Mouse (Mus musculus): ENCODE results near the gene Pacs1. TPM values are rescaled to one million over a fixed set of nuclear protein-coding genes. Genes with fewer than 3 reads are reported as not detected.

Pacs1 gene
- polyA plus RNA-seq, 1 experiment from 2014 or later: 9.3 TPM

GRCm38 (mm10) chr19:5083961-5084833 is 188.7 kb downstream of the Pacs1 start:
- DNase-seq (ENCODE audit: low spot score): no peak
- no peaks in the 10 kb centered on the region for H3K9me3 ChIP-seq (ENCODE audit: low read length)
- peak overlapping the region; percentile 48; the same call in 1 of the 2 replicates for H3K4me3 ChIP-seq (ENCODE audit: low read depth, low read length)
- no peak overlapping the region for H3K27ac ChIP-seq (ENCODE audit: low read length)
- no peaks in the 10 kb centered on the region for H3K36me3 ChIP-seq (ENCODE audit: insufficient read depth, low read length)
- H3K9ac ChIP-seq (replicated peaks; ENCODE audit: low read depth): no peak overlapping the region
- WGBS: 53% methylated on average over 3 of the region's 3 CpGs
- peaks cover 48% of the 10 kb centered on the region for H3K27me3 ChIP-seq (replicated peaks; ENCODE audit: insufficient read depth, low read length)
- no peak for ATAC-seq
- no peak overlapping the region for H3K4me2 ChIP-seq (replicated peaks; ENCODE audit: low read depth, low read length)
- H3K4me1 ChIP-seq (ENCODE audit: insufficient read depth, low read depth, low read length): no peaks in the 10 kb centered on the region; the same call in 1 of the 2 replicates
- TF ChIP-seq EP300 (IDR thresholded peaks at IDR 0.05) (no peak), CTCF (IDR thresholded peaks at IDR 0.05) (no peak)

Small RNAs within 50 kb of the gene (microRNA-seq; reads per million reads assigned to microRNA genes)
- not detected for gene Gm27468

Other genes starting within 250 kb of the Pacs1 start
- 0.88 TPM in 2 replicates for gene Slc29a2, start 249.3 kb downstream of the Pacs1 start, polyA plus RNA-seq (2015; fragmentation: Nextera tagmentation; extraction: Ambion mirVana)
- 33.8 and 36.3 TPM in 2 replicates for gene B4gat1, start 234.3 kb downstream of the Pacs1 start, polyA plus RNA-seq (2015; fragmentation: Nextera tagmentation; extraction: Ambion mirVana)
- 1.1 and 1.6 TPM in 2 replicates for gene AC124502.3, start 234.2 kb downstream of the Pacs1 start, polyA plus RNA-seq (2015; fragmentation: Nextera tagmentation; extraction: Ambion mirVana)
- gene Brms1, start 231.8 kb downstream of the Pacs1 start, polyA plus RNA-seq (2015; fragmentation: Nextera tagmentation; extraction: Ambion mirVana): 40.8 and 47.6 TPM in 2 replicates
- gene Rin1, start 222.6 kb downstream of the Pacs1 start, polyA plus RNA-seq (2015; fragmentation: Nextera tagmentation; extraction: Ambion mirVana): 1.7 and 1.9 TPM in 2 replicates
- gene Cd248, start 205.0 kb downstream of the Pacs1 start, polyA plus RNA-seq (2015; fragmentation: Nextera tagmentation; extraction: Ambion mirVana): 23.1 and 25.1 TPM in 2 replicates
- gene Tmem151a, start 187.6 kb downstream of the Pacs1 start, polyA plus RNA-seq (2015; fragmentation: Nextera tagmentation; extraction: Ambion mirVana): 4.1 and 4.5 TPM in 2 replicates
- gene Yif1a, start 184.6 kb downstream of the Pacs1 start, polyA plus RNA-seq (2015; fragmentation: Nextera tagmentation; extraction: Ambion mirVana): 93.3 and 105 TPM in 2 replicates
- 0.70 and 0.89 TPM in 2 replicates for gene Cnih2, start 174.6 kb downstream of the Pacs1 start, polyA plus RNA-seq (2015; fragmentation: Nextera tagmentation; extraction: Ambion mirVana)
- gene Rab1b, start 166.0 kb downstream of the Pacs1 start, polyA plus RNA-seq (2015; fragmentation: Nextera tagmentation; extraction: Ambion mirVana): 228 and 240 TPM in 2 replicates
- gene Klc2, start 154.6 kb downstream of the Pacs1 start, polyA plus RNA-seq (2015; fragmentation: Nextera tagmentation; extraction: Ambion mirVana): 10.1 and 10.8 TPM in 2 replicates
- 200 TPM in 2 replicates for gene Sf3b2, start 22.3 kb upstream of the Pacs1 start, polyA plus RNA-seq (2015; fragmentation: Nextera tagmentation; extraction: Ambion mirVana)
- 0.55 and 0.57 TPM in 2 replicates for gene Gal3st3, start 25.2 kb upstream of the Pacs1 start, polyA plus RNA-seq (2015; fragmentation: Nextera tagmentation; extraction: Ambion mirVana)
- not detected in 2 replicates for gene Catsper1, start 62.6 kb upstream of the Pacs1 start, polyA plus RNA-seq (2015; fragmentation: Nextera tagmentation; extraction: Ambion mirVana)
- 0.65 and 1.4 TPM in 2 replicates for gene Cst6, start 76.5 kb upstream of the Pacs1 start, polyA plus RNA-seq (2015; fragmentation: Nextera tagmentation; extraction: Ambion mirVana)
- 21.5 and 25.4 TPM in 2 replicates for gene Eif1ad, start 93.6 kb upstream of the Pacs1 start, polyA plus RNA-seq (2015; fragmentation: Nextera tagmentation; extraction: Ambion mirVana)
- 182 and 191 TPM in 2 replicates for gene Banf1, start 94.0 kb upstream of the Pacs1 start, polyA plus RNA-seq (2015; fragmentation: Nextera tagmentation; extraction: Ambion mirVana)
- 35.2 and 43.5 TPM in 2 replicates for gene Sart1, start 115.6 kb upstream of the Pacs1 start, polyA plus RNA-seq (2015; fragmentation: Nextera tagmentation; extraction: Ambion mirVana)
- gene Tsga10ip, start 129.4 kb upstream of the Pacs1 start, polyA plus RNA-seq (2015; fragmentation: Nextera tagmentation; extraction: Ambion mirVana): 1.1 TPM in 2 replicates
- gene Drap1, start 151.9 kb upstream of the Pacs1 start, polyA plus RNA-seq (2015; fragmentation: Nextera tagmentation; extraction: Ambion mirVana): 352 and 379 TPM in 2 replicates
- gene AI837181, start 152.0 kb upstream of the Pacs1 start, polyA plus RNA-seq (2015; fragmentation: Nextera tagmentation; extraction: Ambion mirVana): 61.7 and 63.6 TPM in 2 replicates
- 0.31 TPM in 1 of 2 replicates, not detected in the other for gene Fosl1, start 174.4 kb upstream of the Pacs1 start, polyA plus RNA-seq (2015; fragmentation: Nextera tagmentation; extraction: Ambion mirVana)
- gene Ccdc85b, start 184.8 kb upstream of the Pacs1 start, polyA plus RNA-seq (2015; fragmentation: Nextera tagmentation; extraction: Ambion mirVana): 14.4 and 18.0 TPM in 2 replicates
- 133 and 135 TPM in 2 replicates for gene Fibp, start 187.5 kb upstream of the Pacs1 start, polyA plus RNA-seq (2015; fragmentation: Nextera tagmentation; extraction: Ambion mirVana)
- gene Ctsw, start 195.4 kb upstream of the Pacs1 start, polyA plus RNA-seq (2015; fragmentation: Nextera tagmentation; extraction: Ambion mirVana): 2.6 and 2.8 TPM in 2 replicates
- gene Efemp2, start 200.8 kb upstream of the Pacs1 start, polyA plus RNA-seq (2015; fragmentation: Nextera tagmentation; extraction: Ambion mirVana): 91.8 and 96.1 TPM in 2 replicates
- 46.7 and 50.2 TPM in 2 replicates for gene Mus81, start 215.3 kb upstream of the Pacs1 start, polyA plus RNA-seq (2015; fragmentation: Nextera tagmentation; extraction: Ambion mirVana)
- gene Cfl1, start 217.3 kb upstream of the Pacs1 start, polyA plus RNA-seq (2015; fragmentation: Nextera tagmentation; extraction: Ambion mirVana): 1,591 and 1,653 TPM in 2 replicates
- not detected in 2 replicates for gene 1700020D05Rik, start 230.7 kb upstream of the Pacs1 start, polyA plus RNA-seq (2015; fragmentation: Nextera tagmentation; extraction: Ambion mirVana)
- 3.6 and 3.7 TPM in 2 replicates for gene Snx32, start 237.4 kb upstream of the Pacs1 start, polyA plus RNA-seq (2015; fragmentation: Nextera tagmentation; extraction: Ambion mirVana)

Measured in lung, postnatal 0 days (tissue).